Mouse (Mus musculus): Measurements from ENCODE around the gene Rpl19. TPM values are rescaled to one million over a fixed set of nuclear protein-coding genes. Genes with fewer than 3 reads are reported as not detected.

Rpl19 gene
- polyA plus RNA-seq, 1 experiment from 2014 or later: 656 TPM

- no peaks in the 10 kb centered on the region for H3K36me3 ChIP-seq (ENCODE audit: control insufficient read depth, insufficient read depth, low read length)
- H3K4me2 ChIP-seq (ENCODE audit: low read depth, low read length): no peak overlapping the region
- H3K9ac ChIP-seq (replicated peaks; ENCODE audit: low read depth, low read length): no peak overlapping the region
- no peak overlapping the region for H3K27ac ChIP-seq (ENCODE audit: low read depth, low read length)
- peaks cover 8% of the 10 kb centered on the region; the same call in 1 of the 2 replicates for H3K4me1 ChIP-seq (ENCODE audit: control insufficient read depth, insufficient read depth, low read length)
- no peaks in the 10 kb centered on the region for H3K9me3 ChIP-seq (ENCODE audit: control insufficient read depth, low read length)
- H3K27me3 ChIP-seq (ENCODE audit: control insufficient read depth, insufficient read depth, low read length): no peaks in the 10 kb centered on the region
- ATAC-seq (ENCODE audit: low read depth): no peak
- no peak overlapping the region for H3K4me3 ChIP-seq (ENCODE audit: low read depth, low read length)
- WGBS: 76% methylated on average over 3 of the region's 3 CpGs
Observed at GRCm38 (mm10) chr11:98061441-98061840, 34.9 kb downstream of the Rpl19 start.

DNA sequence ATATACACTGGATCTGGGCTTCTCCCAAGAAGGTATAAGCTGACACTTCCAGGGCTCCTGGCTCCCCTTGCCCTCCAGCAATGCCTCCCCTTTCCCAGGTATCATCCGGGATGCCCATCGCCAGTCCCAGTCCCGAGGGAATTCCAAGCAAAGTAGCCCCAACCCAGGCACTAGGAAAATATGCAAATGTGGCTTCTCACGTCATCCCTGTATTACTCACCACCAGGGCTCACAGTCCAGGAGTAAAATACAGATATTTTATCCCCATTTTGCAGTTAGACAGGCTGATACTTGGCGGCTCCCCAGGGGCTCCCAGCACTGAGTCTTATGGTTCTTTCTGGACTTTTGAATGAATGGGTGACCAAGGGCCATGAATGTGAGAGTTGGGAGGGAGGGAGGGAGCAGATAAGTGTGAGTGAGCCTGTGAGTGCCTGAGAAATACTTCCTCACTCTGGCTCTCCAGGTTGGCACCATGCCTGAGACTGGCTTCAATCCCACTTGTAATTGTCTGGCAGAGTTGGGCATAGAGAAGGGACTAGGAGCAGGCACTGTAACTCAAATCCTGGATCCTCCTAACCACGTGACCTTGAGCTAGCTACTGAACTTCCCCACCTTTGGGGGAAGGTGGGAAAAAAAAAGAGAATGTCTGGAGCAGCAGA, 35.5 kb downstream of the Rpl19 start:
- Histone ChIP-seq H3K9me3 (ENCODE audit: control insufficient read depth, low read length) (no peaks in the 10 kb centered on the region), H3K9ac (replicated peaks; ENCODE audit: low read depth, low read length) (no peak overlapping the region), H3K27ac (ENCODE audit: low read depth, low read length) (no peak overlapping the region), H3K36me3 (ENCODE audit: control insufficient read depth, insufficient read depth, low read length) (no peaks in the 10 kb centered on the region), H3K4me1 (ENCODE audit: control insufficient read depth, insufficient read depth, low read length) (peaks cover 8% of the 10 kb centered on the region; the same call in 1 of the 2 replicates), H3K27me3 (ENCODE audit: control insufficient read depth, insufficient read depth, low read length) (no peaks in the 10 kb centered on the region), H3K4me2 (ENCODE audit: low read depth, low read length) (no peak overlapping the region), H3K4me3 (ENCODE audit: low read depth, low read length) (no peak overlapping the region)
- 49% methylated on average over 6 of the region's 6 CpGs for WGBS
- ATAC-seq (ENCODE audit: low read depth): no peak

DNA sequence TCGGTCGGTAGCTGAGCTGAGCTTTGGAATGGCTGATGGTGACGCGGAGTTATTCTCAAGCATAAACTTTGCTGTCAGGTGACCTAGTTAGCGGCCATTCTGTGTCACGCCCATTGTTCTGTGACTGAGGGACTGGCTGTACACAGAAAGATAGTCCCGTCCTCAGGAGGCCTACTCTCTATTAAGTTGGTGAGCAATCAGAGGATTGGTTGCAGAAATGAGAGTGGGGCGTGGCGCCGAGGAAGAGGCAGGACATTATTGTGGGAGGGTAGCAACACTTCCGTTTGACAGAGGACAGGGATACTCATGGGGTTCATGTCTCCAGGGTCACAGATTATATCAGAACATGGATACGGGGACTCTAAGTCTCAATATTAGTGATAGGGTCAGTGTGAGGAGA, 39.7 kb downstream of the Rpl19 start:
- no peak overlapping the region for H3K4me2 ChIP-seq (ENCODE audit: low read depth, low read length)
- 94% methylated on average over 12 of the region's 12 CpGs for WGBS
- H3K4me1 ChIP-seq (ENCODE audit: control insufficient read depth, insufficient read depth, low read length): no peaks in the 10 kb centered on the region
- no peak for ATAC-seq (ENCODE audit: low read depth)
- H3K27me3 ChIP-seq (ENCODE audit: control insufficient read depth, insufficient read depth, low read length): no peaks in the 10 kb centered on the region
- no peaks in the 10 kb centered on the region; the same call in 1 of the 2 replicates for H3K9me3 ChIP-seq (ENCODE audit: control insufficient read depth, low read length)
- H3K9ac ChIP-seq (replicated peaks; ENCODE audit: low read depth, low read length): no peak overlapping the region
- H3K36me3 ChIP-seq (ENCODE audit: control insufficient read depth, insufficient read depth, low read length): no peaks in the 10 kb centered on the region
- no peak overlapping the region for H3K27ac ChIP-seq (ENCODE audit: low read depth, low read length)
- no peak overlapping the region for H3K4me3 ChIP-seq (ENCODE audit: low read depth, low read length)

- no peaks in the 10 kb centered on the region for H3K4me1 ChIP-seq (ENCODE audit: control insufficient read depth, insufficient read depth, low read length)
- no peak overlapping the region for H3K4me3 ChIP-seq (ENCODE audit: low read depth, low read length)
- no peak for ATAC-seq (ENCODE audit: low read depth)
- H3K9ac ChIP-seq (replicated peaks; ENCODE audit: low read depth, low read length): no peak overlapping the region
- H3K36me3 ChIP-seq (ENCODE audit: control insufficient read depth, insufficient read depth, low read length): no peaks in the 10 kb centered on the region
- no peaks in the 10 kb centered on the region for H3K27me3 ChIP-seq (ENCODE audit: control insufficient read depth, insufficient read depth, low read length)
- no peaks in the 10 kb centered on the region; the same call in 1 of the 2 replicates for H3K9me3 ChIP-seq (ENCODE audit: control insufficient read depth, low read length)
- WGBS: 97% methylated on average over 21 of the region's 21 CpGs
- H3K4me2 ChIP-seq (ENCODE audit: low read depth, low read length): no peak overlapping the region
- no peak overlapping the region for H3K27ac ChIP-seq (ENCODE audit: low read depth, low read length)
Observed at GRCm38 (mm10) chr11:98067255-98067654, 40.7 kb downstream of the Rpl19 start.

- Histone ChIP-seq H3K9ac (replicated peaks; ENCODE audit: low read depth, low read length) (no peak overlapping the region), H3K27me3 (ENCODE audit: control insufficient read depth, insufficient read depth, low read length) (no peaks in the 10 kb centered on the region), H3K27ac (ENCODE audit: low read depth, low read length) (no peak overlapping the region), H3K4me2 (ENCODE audit: low read depth, low read length) (no peak overlapping the region), H3K4me1 (ENCODE audit: control insufficient read depth, insufficient read depth, low read length) (no peaks in the 10 kb centered on the region), H3K9me3 (ENCODE audit: control insufficient read depth, low read length) (no peaks in the 10 kb centered on the region), H3K4me3 (ENCODE audit: low read depth, low read length) (no peak overlapping the region), H3K36me3 (ENCODE audit: control insufficient read depth, insufficient read depth, low read length) (no peaks in the 10 kb centered on the region)
- ATAC-seq (ENCODE audit: low read depth): no peak
- 94% methylated on average over 4 of the region's 4 CpGs for WGBS
Observed at GRCm38 (mm10) chr11:98073442-98073841, 46.9 kb downstream of the Rpl19 start.

- Histone ChIP-seq H3K9me3 (ENCODE audit: control insufficient read depth, low read length) (no peaks in the 10 kb centered on the region), H3K36me3 (ENCODE audit: control insufficient read depth, insufficient read depth, low read length) (no peaks in the 10 kb centered on the region), H3K9ac (replicated peaks; ENCODE audit: low read depth, low read length) (no peak overlapping the region), H3K4me1 (ENCODE audit: control insufficient read depth, insufficient read depth, low read length) (no peaks in the 10 kb centered on the region), H3K4me2 (ENCODE audit: low read depth, low read length) (no peak overlapping the region; the same call in 1 of the 2 replicates), H3K27ac (ENCODE audit: low read depth, low read length) (no peak overlapping the region), H3K4me3 (ENCODE audit: low read depth, low read length) (no peak overlapping the region), H3K27me3 (ENCODE audit: control insufficient read depth, insufficient read depth, low read length) (no peaks in the 10 kb centered on the region)
- 21% methylated on average over 13 of the region's 13 CpGs for WGBS
- 0 out of 2 replicates have a peak, but pooled peaks have one; percentile 31 for ATAC-seq (ENCODE audit: low read depth)
Observed at GRCm38 (mm10) chr11:98075195-98075808, 48.8 kb downstream of the Rpl19 start.

- no peak overlapping the region for H3K4me2 ChIP-seq (ENCODE audit: low read depth, low read length)
- no peaks in the 10 kb centered on the region for H3K27me3 ChIP-seq (ENCODE audit: control insufficient read depth, insufficient read depth, low read length)
- no peaks in the 10 kb centered on the region for H3K36me3 ChIP-seq (ENCODE audit: control insufficient read depth, insufficient read depth, low read length)
- WGBS: 83% methylated on average over 8 of the region's 8 CpGs
- no peak overlapping the region for H3K27ac ChIP-seq (ENCODE audit: low read depth, low read length)
- no peak for ATAC-seq (ENCODE audit: low read depth)
- no peak overlapping the region for H3K4me3 ChIP-seq (ENCODE audit: low read depth, low read length)
- H3K9ac ChIP-seq (replicated peaks; ENCODE audit: low read depth, low read length): no peak overlapping the region
- H3K9me3 ChIP-seq (ENCODE audit: control insufficient read depth, low read length): no peaks in the 10 kb centered on the region
- H3K4me1 ChIP-seq (ENCODE audit: control insufficient read depth, insufficient read depth, low read length): no peaks in the 10 kb centered on the region
Observed at GRCm38 (mm10) chr11:98077086-98077485, 50.6 kb downstream of the Rpl19 start.

Small RNAs within 50 kb of the gene (microRNA-seq; reads per million reads assigned to microRNA genes)
- gene Gm27597: not detected

Other genes starting within 250 kb of the Rpl19 start
- gene Rpl23, start 244.3 kb upstream of the Rpl19 start, polyA plus RNA-seq (2014; fragmentation: Nextera tagmentation; extraction: Ambion mirVana): 347 and 366 TPM in 2 replicates
- gene Lasp1, start 227.7 kb upstream of the Rpl19 start, polyA plus RNA-seq (2014; fragmentation: Nextera tagmentation; extraction: Ambion mirVana): 82.9 and 99.8 TPM in 2 replicates
- gene B230217C12Rik, start 185.9 kb upstream of the Rpl19 start, polyA plus RNA-seq (2014; fragmentation: Nextera tagmentation; extraction: Ambion mirVana): 39.8 and 53.5 TPM in 2 replicates
- gene Fbxo47, start 142.6 kb upstream of the Rpl19 start, polyA plus RNA-seq (2014; fragmentation: Nextera tagmentation; extraction: Ambion mirVana): 0.63 and 1.5 TPM in 2 replicates
- gene Plxdc1, start 40.3 kb upstream of the Rpl19 start, polyA plus RNA-seq (2014; fragmentation: Nextera tagmentation; extraction: Ambion mirVana): 0.39 and 0.70 TPM in 2 replicates
- gene Arl5c, start 30.5 kb upstream of the Rpl19 start, polyA plus RNA-seq (2014; fragmentation: Nextera tagmentation; extraction: Ambion mirVana): 6.1 and 11.0 TPM in 2 replicates
- gene Cacnb1, start 3.7 kb upstream of the Rpl19 start, polyA plus RNA-seq (2014; fragmentation: Nextera tagmentation; extraction: Ambion mirVana): 32.4 and 37.1 TPM in 2 replicates
- gene Stac2, start 26.8 kb downstream of the Rpl19 start, polyA plus RNA-seq (2014; fragmentation: Nextera tagmentation; extraction: Ambion mirVana): 16.0 and 18.1 TPM in 2 replicates
- 21.1 and 26.2 TPM in 2 replicates for gene Fbxl20, start 123.7 kb downstream of the Rpl19 start, polyA plus RNA-seq (2014; fragmentation: Nextera tagmentation; extraction: Ambion mirVana)
- 56.7 and 61.1 TPM in 2 replicates for gene Med1, start 166.6 kb downstream of the Rpl19 start, polyA plus RNA-seq (2014; fragmentation: Nextera tagmentation; extraction: Ambion mirVana)
- 11.3 TPM in 2 replicates for gene Cdk12, start 176.3 kb downstream of the Rpl19 start, polyA plus RNA-seq (2014; fragmentation: Nextera tagmentation; extraction: Ambion mirVana)

Measured in neural tube, embryonic 14.5 days (tissue).